Mouse (Mus musculus) neutrophil, adult 5-6 weeks (primary cell): Measurements from ENCODE around the gene 4930568D16Rik. TPM values are rescaled to one million over a fixed set of nuclear protein-coding genes. Genes with fewer than 3 reads are reported as not detected.

Experiments used
- ATAC-seq: fragments of 151-379, 151-347 bp; 2 replicates; pipeline ENCODE4 v1.8.0; 2017; ENCODE audit warnings: mild to moderate bottlenecking, moderate TSS enrichment; ENCODE audit not compliant: insufficient number of reproducible peaks, poor library complexity, low FRiP score, severe bottlenecking; ENCODE audit errors: extremely low read depth
- total RNA-seq: library from RNA; stranded (forward); fragments of 200-1000 nt; gene quantifications from 2 replicates; pipeline ENCODE4 v1.2.3, GENCODE M21; 2017

Gene 4930568D16Rik
- total RNA-seq, 1 experiment from 2014 or later = not detected

GRCm38 (mm10) chr2:35317604-35318003 is 49.9 kb downstream of the 4930568D16Rik start:
- ATAC-seq = no peak

- no peak for ATAC-seq
Measured at GRCm38 (mm10) chr2:35314300-35314699, 53.2 kb downstream of the 4930568D16Rik start.

GRCm38 (mm10) chr2:35309906-35310493 is 57.5 kb downstream of the 4930568D16Rik start:
- ATAC-seq = no peak

- ATAC-seq = no peak
Measured at GRCm38 (mm10) chr2:35308166-35308565, 59.4 kb downstream of the 4930568D16Rik start.

Other genes starting within 250 kb of the 4930568D16Rik start
- gene Rab14, start 166.6 kb downstream of the 4930568D16Rik start, total RNA-seq = 215 and 295 TPM in 2 replicates
- 187 and 197 TPM in 2 replicates for gene Gsn, start 111.3 kb downstream of the 4930568D16Rik start, total RNA-seq
- 14.0 and 15.0 TPM in 2 replicates for gene Stom, start 30.8 kb downstream of the 4930568D16Rik start, total RNA-seq
- gene 4930402F06Rik, start 29.4 kb upstream of the 4930568D16Rik start, total RNA-seq = 0.61 TPM in 1 of 2 replicates, not detected in the other
- 52.3 and 56.3 TPM in 2 replicates for gene Ggta1, start 95.5 kb upstream of the 4930568D16Rik start, total RNA-seq
- gene Dab2ip, start 190.5 kb upstream of the 4930568D16Rik start, total RNA-seq = 6.1 and 9.8 TPM in 2 replicates